Mouse (Mus musculus): Measurements from ENCODE around the gene Zmynd19. TPM values are rescaled to one million over a fixed set of nuclear protein-coding genes. Genes with fewer than 3 reads are reported as not detected.
"Not testable (repeated sequence)": the region's sequence is repeated elsewhere in the genome, so short reads cannot be mapped to it uniquely, and the experiment has no call there.

Gene Zmynd19
- polyA plus RNA-seq, 1 experiment from 2014 or later, result 18.7 TPM

DNA sequence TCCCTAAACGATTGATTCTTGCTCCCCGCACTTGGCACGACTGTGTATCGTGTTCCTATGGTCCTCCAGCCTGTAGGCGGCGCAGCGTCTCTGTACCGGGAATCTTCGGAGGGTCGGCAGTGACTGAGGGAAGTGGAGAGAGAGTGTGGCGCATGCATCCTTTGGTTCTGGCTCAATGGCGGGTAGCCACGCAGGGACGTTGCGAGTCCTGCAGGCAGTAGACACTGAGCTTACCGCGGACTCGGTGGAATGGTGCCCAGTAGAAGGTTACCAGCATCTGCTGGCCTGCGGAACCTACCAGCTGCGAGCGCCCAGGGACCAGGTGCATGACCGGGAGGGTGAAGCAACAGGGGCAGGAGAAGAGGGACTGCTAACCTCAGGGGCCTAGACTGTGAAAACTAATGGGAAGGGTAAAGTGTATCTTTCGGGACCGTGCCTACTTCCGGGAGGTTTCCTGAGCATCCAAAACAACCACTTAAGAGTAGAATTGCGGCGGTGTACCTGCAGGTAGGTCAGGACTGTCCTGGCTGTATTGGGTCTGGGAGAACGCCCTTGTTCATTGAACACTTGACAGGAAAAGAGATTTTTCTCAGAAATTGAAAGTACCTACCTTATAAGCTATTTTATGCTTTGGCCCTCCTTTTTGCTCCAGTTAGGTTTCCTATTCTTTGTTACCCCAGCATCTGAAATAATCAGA, 12.9 kb downstream of the Zmynd19 start, which contains the start of gene Dph7:
TSS of gene Dph7 (plus strand) at position 97 of the 697 bp plus-strand sequence.
- H3K9me3 ChIP-seq (replicated peaks; ENCODE audit: control insufficient read depth, low read length, poor library complexity, severe bottlenecking), result no peaks in the 10 kb centered on the region
- under 1% methylated on average over 28 of the region's 28 CpGs for WGBS
- peak within 1 kb of the TSS; percentile 48 for H3K27ac ChIP-seq (ENCODE audit: low read length)
- peaks cover 22% of the 10 kb centered on the region for H3K36me3 ChIP-seq (ENCODE audit: control insufficient read depth, insufficient read depth, low read length)
- peak within 1 kb of the TSS; percentile 90 for H3K4me2 ChIP-seq (ENCODE audit: low read length)
- peak within 1 kb of the TSS; percentile 82 for H3K9ac ChIP-seq (ENCODE audit: low read depth, low read length)
- H3K4me3 ChIP-seq (ENCODE audit: low read depth, low read length), result peak within 1 kb of the TSS; percentile 85
- peaks cover 7% of the 10 kb centered on the region for H3K4me1 ChIP-seq (ENCODE audit: control insufficient read depth, insufficient read depth, low read length)
- peak; percentile 96 for ATAC-seq
- H3K27me3 ChIP-seq (ENCODE audit: control insufficient read depth, insufficient read depth, low read depth, low read length), result no peaks in the 10 kb centered on the region

- Histone ChIP-seq H3K9ac (ENCODE audit: low read depth, low read length) (no peak overlapping the region), H3K27ac (ENCODE audit: low read length) (no peak overlapping the region), H3K4me3 (ENCODE audit: low read depth, low read length) (no peak overlapping the region), H3K9me3 (replicated peaks; ENCODE audit: control insufficient read depth, low read length, poor library complexity, severe bottlenecking) (no peaks in the 10 kb centered on the region), H3K4me2 (ENCODE audit: low read length) (no peak overlapping the region), H3K4me1 (ENCODE audit: control insufficient read depth, insufficient read depth, low read length) (peaks cover 10% of the 10 kb centered on the region), H3K36me3 (ENCODE audit: control insufficient read depth, insufficient read depth, low read length) (peaks cover 32% of the 10 kb centered on the region), H3K27me3 (ENCODE audit: control insufficient read depth, insufficient read depth, low read depth, low read length) (no peaks in the 10 kb centered on the region)
- 80% methylated on average over 4 of the region's 4 CpGs for WGBS
- ATAC-seq, result no peak
Observed at GRCm38 (mm10) chr2:24970386-24970785, 20.8 kb downstream of the Zmynd19 start.

- peak overlapping the region; percentile 82 for H3K4me3 ChIP-seq (ENCODE audit: low read depth, low read length)
- H3K36me3 ChIP-seq (ENCODE audit: control insufficient read depth, insufficient read depth, low read length), result peaks cover 16% of the 10 kb centered on the region
- H3K9ac ChIP-seq (ENCODE audit: low read depth, low read length), result peak overlapping the region; percentile 89
- peak overlapping the region; percentile 71 for H3K4me2 ChIP-seq (ENCODE audit: low read length)
- peak; percentile 1 for ATAC-seq
- H3K27ac ChIP-seq (ENCODE audit: low read length), result peak overlapping the region; percentile 83
- peaks cover 18% of the 10 kb centered on the region for H3K4me1 ChIP-seq (ENCODE audit: control insufficient read depth, insufficient read depth, low read length)
- 0% methylated on average over 17 of the region's 17 CpGs for WGBS
- not testable (repeated sequence) for H3K9me3 ChIP-seq (replicated peaks; ENCODE audit: control insufficient read depth, low read length, poor library complexity, severe bottlenecking); H3K27me3 ChIP-seq (ENCODE audit: control insufficient read depth, insufficient read depth, low read depth, low read length)
Observed at GRCm38 (mm10) chr2:24974452-24974851, 24.9 kb downstream of the Zmynd19 start.

- Histone ChIP-seq H3K9me3 (replicated peaks; ENCODE audit: control insufficient read depth, low read length, poor library complexity, severe bottlenecking) (no peaks in the 10 kb centered on the region), H3K4me3 (ENCODE audit: low read depth, low read length) (peak within 1 kb of the TSS; percentile 82), H3K27me3 (ENCODE audit: control insufficient read depth, insufficient read depth, low read depth, low read length) (no peaks in the 10 kb centered on the region), H3K9ac (ENCODE audit: low read depth, low read length) (peak within 1 kb of the TSS; percentile 89), H3K4me2 (ENCODE audit: low read length) (peak within 1 kb of the TSS; percentile 97), H3K36me3 (ENCODE audit: control insufficient read depth, insufficient read depth, low read length) (peaks cover 10% of the 10 kb centered on the region), H3K27ac (ENCODE audit: low read length) (peak within 1 kb of the TSS; percentile 86), H3K4me1 (ENCODE audit: control insufficient read depth, insufficient read depth, low read length) (peaks cover 18% of the 10 kb centered on the region)
- peak; percentile 100 for ATAC-seq
- under 1% methylated on average over 64 of the region's 64 CpGs for WGBS
Observed at GRCm38 (mm10) chr2:24974906-24975703, 25.5 kb downstream of the Zmynd19 start, which contains the start of gene Mrpl41. Mrpl41 (minus strand) TSS chr2:24975098.

DNA sequence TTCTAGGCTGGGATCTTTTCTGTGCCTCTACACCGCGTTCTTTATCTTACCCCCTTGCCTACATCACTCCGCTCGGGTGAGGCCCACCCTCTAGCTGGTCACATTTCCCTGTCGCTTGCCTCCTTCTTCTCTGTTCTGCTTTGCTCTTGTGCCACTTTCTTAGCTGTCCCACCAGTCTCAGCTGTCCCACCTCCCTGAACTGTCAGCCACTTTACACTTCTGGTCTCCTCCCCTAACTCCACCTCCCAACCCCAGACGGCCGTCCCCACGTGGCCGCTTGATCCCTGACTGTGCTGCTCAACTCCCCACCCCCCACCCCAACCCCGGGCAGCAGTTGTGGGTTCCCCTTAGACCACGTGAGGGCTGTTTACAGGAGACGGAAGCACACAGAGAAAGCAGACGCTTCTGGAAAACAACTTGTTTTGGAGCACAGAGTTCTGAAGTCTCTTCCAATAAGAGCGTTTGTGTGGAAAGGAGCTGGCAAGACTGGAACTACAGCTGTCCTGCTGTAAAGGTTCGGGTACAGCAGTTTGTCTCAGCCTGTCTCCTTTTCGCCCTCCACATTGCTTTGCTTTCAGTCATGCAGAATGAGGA, 26.2 kb downstream of the Zmynd19 start, which contains the start of gene Pnpla7:
TSS of gene Pnpla7 (plus strand) at position 330 of the 594 bp plus-strand sequence.
- ATAC-seq, result no peak; the same call in 1 of the 2 replicates
- under 1% methylated on average over 16 of the region's 16 CpGs for WGBS
- H3K9ac ChIP-seq (ENCODE audit: low read depth, low read length), result peak within 1 kb of the TSS; percentile 89
- peak within 1 kb of the TSS; percentile 97 for H3K4me2 ChIP-seq (ENCODE audit: low read length)
- no peaks in the 10 kb centered on the region for H3K27me3 ChIP-seq (ENCODE audit: control insufficient read depth, insufficient read depth, low read depth, low read length)
- peaks cover 18% of the 10 kb centered on the region for H3K4me1 ChIP-seq (ENCODE audit: control insufficient read depth, insufficient read depth, low read length)
- peak within 1 kb of the TSS; percentile 82 for H3K4me3 ChIP-seq (ENCODE audit: low read depth, low read length)
- no peaks in the 10 kb centered on the region for H3K9me3 ChIP-seq (replicated peaks; ENCODE audit: control insufficient read depth, low read length, poor library complexity, severe bottlenecking)
- H3K36me3 ChIP-seq (ENCODE audit: control insufficient read depth, insufficient read depth, low read length), result peaks cover 5% of the 10 kb centered on the region; the same call in 1 of the 2 replicates
- peak within 1 kb of the TSS; percentile 86 for H3K27ac ChIP-seq (ENCODE audit: low read length)

DNA sequence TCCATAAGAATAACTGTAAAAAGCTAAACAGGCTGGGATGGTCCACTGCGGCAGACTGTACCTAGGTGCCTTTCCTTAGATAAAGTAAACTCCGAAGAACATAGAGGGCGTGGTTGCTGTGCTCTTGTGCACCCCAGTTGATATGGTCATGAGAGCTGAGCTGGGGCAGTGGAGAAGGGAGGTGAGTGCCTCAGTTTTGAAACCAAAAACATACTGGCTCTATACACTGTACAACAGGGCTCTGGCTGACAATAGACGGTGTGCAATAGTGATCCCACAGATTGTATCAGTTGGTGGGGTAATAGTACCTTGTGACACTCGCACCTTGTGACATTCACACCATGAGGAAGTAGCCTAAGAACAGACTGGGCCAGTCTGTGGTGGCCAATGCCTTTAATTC, 27.4 kb downstream of the Zmynd19 start:
- WGBS, result 93% methylated on average over 5 of the region's 5 CpGs
- Histone ChIP-seq H3K9me3 (replicated peaks; ENCODE audit: control insufficient read depth, low read length, poor library complexity, severe bottlenecking) (no peaks in the 10 kb centered on the region), H3K27me3 (ENCODE audit: control insufficient read depth, insufficient read depth, low read depth, low read length) (no peaks in the 10 kb centered on the region), H3K36me3 (ENCODE audit: control insufficient read depth, insufficient read depth, low read length) (peaks cover 5% of the 10 kb centered on the region; the same call in 1 of the 2 replicates), H3K4me1 (ENCODE audit: control insufficient read depth, insufficient read depth, low read length) (peaks cover 18% of the 10 kb centered on the region), H3K27ac (ENCODE audit: low read length) (no peak overlapping the region), H3K4me3 (ENCODE audit: low read depth, low read length) (no peak overlapping the region), H3K4me2 (ENCODE audit: low read length) (no peak overlapping the region), H3K9ac (ENCODE audit: low read depth, low read length) (no peak overlapping the region)
- no peak for ATAC-seq

DNA sequence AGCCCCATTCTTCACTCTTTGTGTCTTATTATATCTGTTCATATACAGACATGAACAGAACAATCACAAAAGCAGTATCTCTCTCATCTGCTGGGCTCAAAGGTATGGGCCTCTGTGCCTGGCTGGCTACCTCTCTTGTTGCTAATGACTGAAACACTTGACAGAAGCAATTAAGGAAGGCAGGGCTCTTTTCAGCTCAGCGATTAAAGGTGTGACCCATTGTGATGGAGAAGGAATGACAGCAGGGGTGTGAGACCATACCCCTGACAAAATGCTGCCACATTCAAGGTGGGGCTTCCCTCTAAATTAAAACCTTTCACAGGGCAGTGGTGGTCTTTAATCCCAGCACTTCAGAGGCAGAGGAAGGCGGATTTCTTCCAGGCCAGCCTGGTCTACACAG, 38.2 kb downstream of the Zmynd19 start:
- Histone ChIP-seq H3K27me3 (ENCODE audit: control insufficient read depth, insufficient read depth, low read depth, low read length) (no peaks in the 10 kb centered on the region), H3K9me3 (replicated peaks; ENCODE audit: control insufficient read depth, low read length, poor library complexity, severe bottlenecking) (no peaks in the 10 kb centered on the region), H3K4me3 (ENCODE audit: low read depth, low read length) (no peak overlapping the region), H3K36me3 (ENCODE audit: control insufficient read depth, insufficient read depth, low read length) (no peaks in the 10 kb centered on the region), H3K4me2 (ENCODE audit: low read length) (no peak overlapping the region), H3K4me1 (ENCODE audit: control insufficient read depth, insufficient read depth, low read length) (no peaks in the 10 kb centered on the region), H3K9ac (ENCODE audit: low read depth, low read length) (no peak overlapping the region), H3K27ac (ENCODE audit: low read length) (no peak overlapping the region)
- 66% methylated on average over 2 of the region's 2 CpGs for WGBS
- no peak for ATAC-seq

- Histone ChIP-seq H3K9ac (ENCODE audit: low read depth, low read length) (no peak overlapping the region), H3K27me3 (ENCODE audit: control insufficient read depth, insufficient read depth, low read depth, low read length) (no peaks in the 10 kb centered on the region), H3K9me3 (replicated peaks; ENCODE audit: control insufficient read depth, low read length, poor library complexity, severe bottlenecking) (no peaks in the 10 kb centered on the region), H3K4me3 (ENCODE audit: low read depth, low read length) (no peak overlapping the region), H3K27ac (ENCODE audit: low read length) (no peak overlapping the region), H3K4me1 (ENCODE audit: control insufficient read depth, insufficient read depth, low read length) (no peaks in the 10 kb centered on the region), H3K36me3 (ENCODE audit: control insufficient read depth, insufficient read depth, low read length) (no peaks in the 10 kb centered on the region), H3K4me2 (ENCODE audit: low read length) (no peak overlapping the region)
- no peak for ATAC-seq
- 89% methylated on average over 6 of the region's 6 CpGs for WGBS
Observed at GRCm38 (mm10) chr2:24995332-24995731, 45.7 kb downstream of the Zmynd19 start.

All from midbrain, embryonic 16.5 days (tissue).